Mouse (Mus musculus) heart, postnatal 25 days (tissue): ENCODE data around the gene Nek1. TPM values are rescaled to one million over a fixed set of nuclear protein-coding genes. Genes with fewer than 3 reads are reported as not detected.

Source experiments
- DNase-seq: peaks from one replicate; pipeline ENCODE4 v3.0.0; 2022; ENCODE audit warnings: low spot score
- intact Hi-C: fragments of 180-260 bp; cut with DNase I; formaldehyde crosslinking; loops from one replicate; pipeline ENCODE4 v1.15.1; 2025
- total RNA-seq, 2 experiments: library from RNA; stranded (reverse); gene quantifications; 2 replicates each; pipeline ENCODE4 v1.2.3; 2021

Nek1 gene
- 1 to 10 TPM; 7.8 to 9.0 TPM for total RNA-seq

- intact Hi-C loops: loop anchor here (1.0 to 5.0 kb wide), 5 partner anchors 9 to 494 kb away; partner anchors contain the start of genes Cbr4, Hpf1 and Mfap3l
- DNase-seq: peak; percentile 92
Measured at GRCm38 (mm10) chr8:60992910-60993638, at the start of gene Nek1. Gene Nek1 (plus strand): TSS chr8:60993195.

GRCm38 (mm10) chr8:60947503-60947902, 45.5 kb upstream of the Nek1 start:
- intact Hi-C loops: no loop called here
- no peak for DNase-seq

GRCm38 (mm10) chr8:60949859-60950258, 43.1 kb upstream of the Nek1 start:
- intact Hi-C loops: loop anchor here (5.0 kb wide), 1 partner anchor 42 kb away; the partner anchor contains the start of gene Nek1
- no peak for DNase-seq

- intact Hi-C loops: loop anchor here (5.0 kb wide), 1 partner anchor 41 kb away; the partner anchor contains the start of gene Nek1
- DNase-seq: no peak
Measured at GRCm38 (mm10) chr8:60951271-60951670, 41.7 kb upstream of the Nek1 start.

GRCm38 (mm10) chr8:60951757-60952156, 41.2 kb upstream of the Nek1 start:
- intact Hi-C loops: loop anchor here (5.0 kb wide), 1 partner anchor 41 kb away; the partner anchor contains the start of gene Nek1
- DNase-seq: no peak

- intact Hi-C loops: loop anchor here (5.0 kb wide), 1 partner anchor 39 kb away; the partner anchor contains the start of gene Nek1
Measured at GRCm38 (mm10) chr8:60952803-60953202, 40.2 kb upstream of the Nek1 start.

GRCm38 (mm10) chr8:60954281-60955014, 38.5 kb upstream of the Nek1 start:
- DNase-seq: peak; percentile 73
- intact Hi-C loops: loop anchor here (5.0 kb wide), 1 partner anchor 38 kb away; the partner anchor contains the start of gene Nek1

More at GRCm38 (mm10) chr8:60952803-60953202, 40.2 kb upstream of the Nek1 start:
- no peak for DNase-seq

GRCm38 (mm10) chr8:60956847-60957246, 36.1 kb upstream of the Nek1 start:
- no peak for DNase-seq
- intact Hi-C loops: no loop called here

GRCm38 (mm10) chr8:60962763-60963162, 30.2 kb upstream of the Nek1 start:
- intact Hi-C loops: no loop called here
- DNase-seq: no peak

- no peak for DNase-seq
- intact Hi-C loops: no loop called here
Measured at GRCm38 (mm10) chr8:60963931-60964330, 29.1 kb upstream of the Nek1 start.

GRCm38 (mm10) chr8:60964518-60964917, 28.5 kb upstream of the Nek1 start:
- intact Hi-C loops: no loop called here
- no peak for DNase-seq

- DNase-seq: no peak
- intact Hi-C loops: no loop called here
Measured at GRCm38 (mm10) chr8:60965306-60965705, 27.7 kb upstream of the Nek1 start.

- no peak for DNase-seq
- intact Hi-C loops: no loop called here
Measured at GRCm38 (mm10) chr8:60965741-60966140, 27.3 kb upstream of the Nek1 start.

- intact Hi-C loops: loop anchor here (2.0 kb wide), 1 partner anchor 14 kb away; the partner anchor contains the start of gene Clcn3
- DNase-seq: no peak
Measured at GRCm38 (mm10) chr8:60969091-60969490, 23.9 kb upstream of the Nek1 start.

- intact Hi-C loops: no loop called here
Measured at GRCm38 (mm10) chr8:60971808-60972207, 21.2 kb upstream of the Nek1 start.

GRCm38 (mm10) chr8:60973448-60973847, 19.5 kb upstream of the Nek1 start:
- DNase-seq: no peak
- intact Hi-C loops: no loop called here

More at GRCm38 (mm10) chr8:60971808-60972207, 21.2 kb upstream of the Nek1 start:
- no peak for DNase-seq

GRCm38 (mm10) chr8:60974837-60975236, 18.2 kb upstream of the Nek1 start:
- DNase-seq: no peak
- intact Hi-C loops: no loop called here

GRCm38 (mm10) chr8:60976818-60977217, 16.2 kb upstream of the Nek1 start:
- intact Hi-C loops: no loop called here
- no peak for DNase-seq

- no peak for DNase-seq
- intact Hi-C loops: no loop called here
Measured at GRCm38 (mm10) chr8:60978496-60978895, 14.5 kb upstream of the Nek1 start.

- intact Hi-C loops: no loop called here
- DNase-seq: no peak
Measured at GRCm38 (mm10) chr8:60981388-60981787, 11.6 kb upstream of the Nek1 start.
